Mouse (Mus musculus) MEL (cell line): Measurements from ENCODE around the gene Rorb.

Experiments
- CTCF ChIP-seq, 3 experiments: IDR thresholded peaks in 2 of 3; conservative IDR thresholded peaks in 1 of 3; 2 replicates each; pipeline ENCODE4 v1.5.1; 2011 to 2012; ENCODE audit warnings: low read length in 3 of 3, low read depth in 2 of 3, mild to moderate bottlenecking in 2 of 3, improper control_type of control experiment in 1 of 3, inconsistent platforms in 1 of 3, mixed read lengths in 1 of 3, moderate library complexity in 1 of 3; ENCODE audit not compliant: control insufficient read depth in 1 of 3, insufficient read depth in 1 of 3, poor library complexity in 1 of 3, severe bottlenecking in 1 of 3
- ETS1 ChIP-seq: IDR thresholded peaks from 2 replicates; pipeline ENCODE4 v1.6.1; 2012; ENCODE audit warnings: low read depth, mild to moderate bottlenecking, inconsistent platforms, low read length, improper control_type of control experiment, moderate library complexity
- POLR2AphosphoS2 ChIP-seq: IDR thresholded peaks from 2 replicates; pipeline ENCODE4 v1.6.1; 2011; ENCODE audit warnings: low read length, improper control_type of control experiment
- TAL1 ChIP-seq: IDR thresholded peaks from 2 replicates; pipeline ENCODE4 v1.6.1; 2012; ENCODE audit warnings: mild to moderate bottlenecking, inconsistent platforms, low read length, moderate library complexity, mixed read lengths
- USF1 ChIP-seq: IDR thresholded peaks from 2 replicates; pipeline ENCODE4 v1.6.1; 2014; ENCODE audit warnings: low read depth, mild to moderate bottlenecking, inconsistent platforms, low read length, improper control_type of control experiment, moderate library complexity

GRCm38 (mm10) chr19:19077880-19078279, 33.1 kb downstream of the Rorb start:
- TF ChIP-seq USF1 (no peak), CTCF (IDR thresholded peaks at IDR 0.05 in 2 of 3, conservative IDR thresholded peaks at IDR 0.05 in 1 of 3; ENCODE audit: control insufficient read depth in 1 of 3, insufficient read depth in 1 of 3, low read depth in 2 of 3, low read length in 3 of 3, poor library complexity in 1 of 3, severe bottlenecking in 1 of 3) (no peak), ETS1 (no peak), TAL1 (no peak), POLR2AphosphoS2 (no peak)
